Mouse (Mus musculus) E14TG2a.4 (cell line): ENCODE results near the gene Rfx8.

ENCODE experiments used
- CTCF ChIP-seq: conservative IDR thresholded peaks from 2 replicates; pipeline ENCODE4 v1.5.1; 2014; ENCODE audit warnings: low read length
- POU5F1 ChIP-seq: IDR thresholded peaks from 2 replicates; pipeline ENCODE4 v1.6.1; 2014; ENCODE audit warnings: low read length, borderline replicate concordance

DNA sequence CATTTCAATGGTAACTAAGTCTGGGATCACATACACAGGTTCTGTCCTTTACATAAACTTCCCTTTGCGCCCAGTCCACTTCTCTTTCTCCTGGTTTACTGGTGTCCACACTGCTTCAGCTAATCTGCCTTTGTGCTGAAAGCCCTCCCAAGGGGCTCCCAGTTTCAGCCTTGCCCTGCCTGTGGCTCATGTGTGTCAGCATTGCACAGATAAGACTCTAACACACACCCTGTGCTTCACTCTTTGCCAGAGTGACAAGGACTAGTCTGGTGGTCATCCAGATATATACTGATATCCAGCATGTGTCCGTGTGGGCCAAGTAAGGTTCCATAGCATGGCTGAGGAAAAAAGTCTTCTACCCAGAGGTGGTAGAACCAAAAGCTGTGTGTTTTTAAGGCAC is 14.7 kb upstream of the Rfx8 start:
- TF ChIP-seq CTCF, result no peak
- no peak for TF ChIP-seq POU5F1
